Mouse (Mus musculus) midbrain, embryonic 16.5 days (tissue): Measurements from ENCODE around the gene Kidins220. TPM values are rescaled to one million over a fixed set of nuclear protein-coding genes. Genes with fewer than 3 reads are reported as not detected.

Source experiments
- ATAC-seq: fragments of 200-750 bp; cut with Nextera tagmentation; 2 replicates; pipeline ENCODE4 v1.8.0; 2017; ENCODE audit warnings: moderate TSS enrichment
- H3K27ac ChIP-seq: fragments of 300-500 bp; sonication (generic); 2 replicates; pipeline ENCODE4 v1.5.1; 2014; ENCODE audit warnings: mild to moderate bottlenecking, low read length, mixed read lengths
- H3K27me3 ChIP-seq: fragments of 300-500 bp; sonication (generic); 2 replicates; pipeline ENCODE4 v1.6.1; 2014; ENCODE audit warnings: low read depth, low read length, mixed read lengths; ENCODE audit not compliant: control insufficient read depth, insufficient read depth
- H3K36me3 ChIP-seq: fragments of 300-500 bp; sonication (generic); 2 replicates; pipeline ENCODE4 v1.6.1; 2014; ENCODE audit warnings: mild to moderate bottlenecking, low read length, moderate library complexity, mixed read lengths; ENCODE audit not compliant: control insufficient read depth, insufficient read depth
- H3K4me1 ChIP-seq: fragments of 300-500 bp; sonication (generic); 2 replicates; pipeline ENCODE4 v1.6.1; 2014; ENCODE audit warnings: mild to moderate bottlenecking, low read length, mixed read lengths; ENCODE audit not compliant: control insufficient read depth, insufficient read depth
- H3K4me2 ChIP-seq: fragments of 300-500 bp; sonication (generic); 2 replicates; pipeline ENCODE4 v1.6.1; 2014; ENCODE audit warnings: mild to moderate bottlenecking, low read length, mixed read lengths
- H3K4me3 ChIP-seq: fragments of 300-500 bp; sonication (generic); 2 replicates; pipeline ENCODE4 v1.5.1; 2014; ENCODE audit warnings: low read depth, mild to moderate bottlenecking, low read length, moderate library complexity, mixed read lengths
- H3K9ac ChIP-seq: fragments of 300-500 bp; sonication (generic); 2 replicates; pipeline ENCODE4 v1.6.1; 2014; ENCODE audit warnings: low read depth, low read length, mixed read lengths
- H3K9me3 ChIP-seq: fragments of 300-500 bp; sonication (generic); replicated peaks from 2 replicates; pipeline ENCODE4 v1.6.1; 2014; ENCODE audit warnings: mild to moderate bottlenecking, low read length, mixed read lengths; ENCODE audit not compliant: control insufficient read depth, poor library complexity, severe bottlenecking
- WGBS: fragments of 180-500 bp; shearing (Covaris S2); extraction: QIAGEN DNeasy Blood & Tissue Kit; methylation state at CpG from one replicate; pipeline ENCODE4 v1.1.7; 2014; 5-methylcytosine and 5-hydroxymethylcytosine counted together
- polyA plus RNA-seq: library from polyadenylated mRNA; unstranded; fragments of >200 nt; fragmentation: Nextera tagmentation; extraction: Ambion mirVana; gene quantifications from 2 replicates; pipeline ENCODE4 v1.2.1, GENCODE M21; 2015

Kidins220 gene
- polyA plus RNA-seq, 1 experiment from 2014 or later, result 172 TPM

DNA sequence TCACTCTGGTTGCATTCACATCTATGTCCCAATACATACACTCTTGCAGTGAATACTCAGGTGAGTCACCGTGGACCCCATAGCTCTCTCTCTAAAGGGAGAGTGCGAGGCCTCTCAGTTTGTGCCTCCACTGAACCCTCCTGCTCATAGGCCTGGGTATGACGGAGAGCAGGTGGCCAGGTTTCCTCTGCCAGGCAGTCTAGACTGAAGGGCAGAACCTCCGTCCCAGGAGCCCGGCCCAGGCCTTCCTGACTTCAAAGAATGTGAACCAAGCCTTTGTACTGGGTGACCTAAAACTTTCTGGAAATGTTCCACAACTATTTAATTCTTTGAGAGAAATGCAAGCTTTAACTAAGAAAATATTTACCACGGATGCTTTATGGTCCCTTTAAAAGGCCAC lies 129.2 kb downstream of the Kidins220 start:
- Histone ChIP-seq H3K4me3 (no peak overlapping the region), H3K9ac (no peak overlapping the region), H3K36me3 (no peaks in the 10 kb centered on the region), H3K4me2 (no peak overlapping the region), H3K27me3 (no peaks in the 10 kb centered on the region), H3K4me1 (peaks cover 14% of the 10 kb centered on the region), H3K27ac (no peak overlapping the region), H3K9me3 (no peaks in the 10 kb centered on the region)
- 85% methylated on average over 6 of the region's 6 CpGs for WGBS
- ATAC-seq, result no peak

DNA sequence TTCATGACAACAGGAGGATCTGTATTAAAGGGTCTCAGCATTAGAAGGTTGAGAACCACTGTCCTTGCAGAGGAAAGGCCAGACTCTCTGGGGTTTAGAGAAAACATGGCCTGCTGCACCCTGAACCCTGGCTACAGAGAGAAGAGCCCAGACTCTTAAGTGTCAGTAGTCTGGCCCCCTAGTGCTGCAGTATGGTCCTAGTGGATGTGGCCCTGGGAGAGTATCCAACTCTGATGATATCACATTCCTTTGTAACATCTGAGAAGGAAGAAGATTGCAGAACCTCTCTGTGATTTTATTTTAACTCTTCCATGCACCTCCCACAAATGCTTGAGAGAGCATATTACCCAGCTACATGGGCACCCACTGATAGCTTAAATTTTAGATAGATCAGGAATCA lies 129.8 kb downstream of the Kidins220 start:
- Histone ChIP-seq H3K9ac (no peak overlapping the region), H3K9me3 (no peaks in the 10 kb centered on the region), H3K4me1 (peaks cover 10% of the 10 kb centered on the region), H3K4me2 (no peak overlapping the region), H3K4me3 (no peak overlapping the region), H3K36me3 (no peaks in the 10 kb centered on the region), H3K27ac (no peak overlapping the region), H3K27me3 (no peaks in the 10 kb centered on the region)
- ATAC-seq, result no peak

DNA sequence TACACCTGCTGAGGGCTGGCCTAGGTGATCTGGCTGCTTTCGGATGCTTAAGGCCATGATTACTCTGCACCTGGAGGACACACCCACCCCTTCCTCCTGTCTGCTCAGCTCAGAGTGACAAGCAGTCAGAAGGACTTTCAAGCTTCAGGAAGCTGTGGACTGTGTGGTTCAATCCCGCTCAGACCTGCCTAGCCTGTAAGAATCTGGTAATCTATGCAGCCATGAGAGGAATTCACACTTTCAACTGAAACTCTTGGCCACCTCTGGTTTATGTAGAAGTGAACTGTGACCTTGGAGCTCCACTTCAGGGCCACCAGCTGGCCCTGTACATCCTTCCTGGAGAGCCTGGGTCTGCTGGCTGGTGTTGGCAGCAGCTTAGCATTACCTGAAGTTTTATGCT lies 134.1 kb downstream of the Kidins220 start:
- Histone ChIP-seq H3K27me3 (no peaks in the 10 kb centered on the region), H3K4me1 (no peaks in the 10 kb centered on the region), H3K4me2 (no peak overlapping the region), H3K4me3 (no peak overlapping the region), H3K27ac (no peak overlapping the region), H3K36me3 (no peaks in the 10 kb centered on the region), H3K9ac (no peak overlapping the region), H3K9me3 (no peaks in the 10 kb centered on the region)
- ATAC-seq, result no peak
- WGBS, result 83% methylated on average over 2 of the region's 2 CpGs

DNA sequence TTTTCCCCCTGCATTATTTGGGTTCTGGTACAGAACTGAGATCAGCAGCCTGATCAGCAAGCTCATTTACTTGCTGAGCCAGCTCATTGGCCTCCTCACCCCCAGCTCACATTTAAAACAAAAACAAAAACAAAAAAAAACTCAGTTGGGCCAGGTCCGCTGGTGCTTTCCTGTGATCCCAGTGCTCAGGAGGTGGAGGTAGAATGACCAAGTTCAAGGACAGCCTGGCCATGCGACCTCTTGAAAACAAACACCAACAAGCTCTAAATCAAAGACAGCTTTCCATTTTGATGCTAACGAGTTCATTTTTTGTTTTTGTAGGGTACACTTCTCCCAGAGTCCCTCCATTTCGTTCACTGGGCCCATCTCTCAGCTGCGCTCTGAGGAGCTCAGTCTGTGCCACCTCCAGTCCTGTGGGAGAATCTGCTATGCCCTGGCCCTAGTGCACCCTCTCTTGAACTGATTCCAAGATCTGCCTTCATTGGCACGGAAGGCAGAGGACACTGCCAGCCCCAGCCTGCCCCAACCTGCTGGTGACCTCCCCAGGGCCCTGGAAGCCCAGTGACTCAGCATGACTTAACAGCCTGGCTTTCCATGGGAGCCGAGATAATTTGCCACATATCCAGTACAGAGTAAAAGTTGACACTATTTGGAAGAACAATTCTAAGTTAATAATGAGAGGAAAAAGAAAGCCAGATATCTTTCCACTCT lies 135.4 kb downstream of the Kidins220 start:
- no peak overlapping the region for H3K4me3 ChIP-seq
- no peak overlapping the region for H3K9ac ChIP-seq
- H3K36me3 ChIP-seq, result no peaks in the 10 kb centered on the region
- no peaks in the 10 kb centered on the region for H3K9me3 ChIP-seq
- no peak overlapping the region for H3K27ac ChIP-seq
- no peak overlapping the region for H3K4me2 ChIP-seq
- H3K4me1 ChIP-seq, result no peaks in the 10 kb centered on the region
- 67% methylated on average over 7 of the region's 7 CpGs for WGBS
- no peak for ATAC-seq
- no peaks in the 10 kb centered on the region for H3K27me3 ChIP-seq

DNA sequence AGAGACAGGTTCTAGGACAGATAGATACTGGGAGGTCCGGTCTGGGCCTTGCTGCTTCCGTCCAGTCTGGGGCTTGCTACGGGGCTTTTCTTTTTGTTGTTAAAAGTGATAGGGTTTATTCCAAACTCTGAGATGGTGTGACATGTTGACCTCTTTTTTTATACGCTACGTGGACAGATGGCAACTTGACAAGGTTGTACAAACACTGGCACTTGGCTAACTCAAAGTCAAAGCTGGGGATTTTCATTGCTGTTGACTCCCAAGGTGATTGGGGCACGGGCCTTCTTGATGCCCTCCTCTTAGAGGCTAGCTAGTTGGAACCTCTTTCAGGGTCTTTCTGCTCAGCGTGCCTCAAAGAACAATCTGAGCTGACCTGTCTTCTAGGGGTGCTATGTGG lies 136.0 kb downstream of the Kidins220 start:
- no peaks in the 10 kb centered on the region for H3K27me3 ChIP-seq
- no peak for ATAC-seq
- H3K36me3 ChIP-seq, result no peaks in the 10 kb centered on the region
- H3K27ac ChIP-seq, result no peak overlapping the region
- H3K9me3 ChIP-seq, result no peaks in the 10 kb centered on the region
- no peak overlapping the region for H3K4me2 ChIP-seq
- no peak overlapping the region for H3K9ac ChIP-seq
- H3K4me3 ChIP-seq, result no peak overlapping the region
- 83% methylated on average over 7 of the region's 7 CpGs for WGBS
- H3K4me1 ChIP-seq, result no peaks in the 10 kb centered on the region

Other genes with a start within 250 kb of the Kidins220 start
- gene Mboat2, start 144.0 kb upstream of the Kidins220 start, polyA plus RNA-seq, result 69.0 and 74.4 TPM in 2 replicates
- gene Id2, start 122.2 kb downstream of the Kidins220 start, polyA plus RNA-seq, result 140 and 176 TPM in 2 replicates